Mouse (Mus musculus): ENCODE results near the gene Tomm22. TPM values are rescaled to one million over a fixed set of nuclear protein-coding genes. Genes with fewer than 3 reads are reported as not detected.
"Not testable (repeated sequence)": the region's sequence is repeated elsewhere in the genome, so short reads cannot be mapped to it uniquely, and the experiment has no call there.

Gene Tomm22
- total RNA-seq (2021), result 10 to 100 TPM; 90.7 to 100.0 TPM

DNA sequence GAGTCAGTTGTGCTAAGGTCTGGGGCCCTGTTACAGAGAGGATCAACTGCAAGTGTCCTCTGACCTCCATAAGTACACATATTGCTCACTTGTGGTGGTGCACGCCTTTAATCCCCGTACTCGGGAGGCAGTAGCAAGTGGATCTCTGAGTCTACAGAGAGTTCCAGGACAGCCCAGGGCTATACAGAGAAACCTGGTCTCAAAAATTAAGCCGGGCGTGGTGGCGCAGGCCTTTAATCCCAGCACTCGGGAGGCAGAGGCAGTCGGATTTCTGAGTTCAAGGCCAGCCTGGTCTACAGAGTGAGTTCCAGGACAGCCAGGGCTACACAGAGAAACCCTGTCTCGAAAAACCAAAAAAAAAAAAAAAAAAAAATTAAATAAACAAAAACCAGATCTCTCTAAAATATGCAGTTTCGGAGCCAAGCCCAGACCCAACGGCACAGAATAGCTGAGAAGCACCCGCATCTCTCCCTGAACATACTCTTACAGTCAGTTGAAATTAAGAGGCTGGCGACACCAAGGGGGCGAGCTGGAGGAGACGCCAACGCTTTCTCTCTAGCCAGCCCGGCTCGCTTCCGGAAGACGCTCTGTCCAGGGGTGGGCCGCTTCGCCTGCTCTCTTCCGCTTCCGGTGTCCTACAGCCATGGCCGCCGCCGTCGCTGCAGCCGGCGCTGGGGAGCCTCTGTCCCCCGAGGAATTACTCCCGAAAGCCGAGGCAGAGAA is at the start of gene Tomm22:
Tomm22 (plus strand) TSS at position 613 of the 723 bp plus-strand sequence.
- intact Hi-C loops (cut with DNase I), result loop anchor here (2.0 kb wide), 1 partner anchor 16 kb away; the partner anchor contains the start of gene Josd1
- DNase-seq (ENCODE audit: low spot score in 2 of 2), result peak; percentile 87 to 91

- no peak for DNase-seq (ENCODE audit: low spot score in 2 of 2)
- intact Hi-C loops (cut with DNase I), result no loop called here
Measured at GRCm38 (mm10) chr15:79630471-79630870, 40.2 kb upstream of the Tomm22 start.

GRCm38 (mm10) chr15:79641135-79641817 is 29.4 kb upstream of the Tomm22 start:
- intact Hi-C loops (cut with DNase I), result no loop called here
- peak; percentile 28 to 54 for DNase-seq (ENCODE audit: low spot score in 2 of 2)

DNA sequence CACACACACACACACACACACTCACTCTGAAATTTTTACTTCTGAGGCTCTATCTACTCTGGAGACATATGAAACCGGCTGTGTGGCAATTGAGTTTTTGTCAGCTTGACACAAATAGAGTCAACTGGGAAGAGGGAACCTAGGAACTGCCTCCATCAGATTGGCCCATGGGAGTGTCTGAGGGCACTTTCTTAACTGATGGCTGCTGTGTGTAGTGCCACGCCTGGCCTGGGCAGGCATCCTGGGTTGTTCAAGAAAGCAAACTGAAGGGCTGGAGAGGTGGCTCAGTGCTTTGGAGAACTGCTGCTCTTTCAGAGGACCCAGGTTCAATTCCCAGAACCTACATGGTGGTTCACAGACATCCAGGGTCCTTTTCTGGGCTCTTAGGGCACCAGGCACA is 25.2 kb upstream of the Tomm22 start:
- intact Hi-C loops (cut with DNase I), result no loop called here
- DNase-seq (ENCODE audit: low spot score in 2 of 2), result no peak

DNA sequence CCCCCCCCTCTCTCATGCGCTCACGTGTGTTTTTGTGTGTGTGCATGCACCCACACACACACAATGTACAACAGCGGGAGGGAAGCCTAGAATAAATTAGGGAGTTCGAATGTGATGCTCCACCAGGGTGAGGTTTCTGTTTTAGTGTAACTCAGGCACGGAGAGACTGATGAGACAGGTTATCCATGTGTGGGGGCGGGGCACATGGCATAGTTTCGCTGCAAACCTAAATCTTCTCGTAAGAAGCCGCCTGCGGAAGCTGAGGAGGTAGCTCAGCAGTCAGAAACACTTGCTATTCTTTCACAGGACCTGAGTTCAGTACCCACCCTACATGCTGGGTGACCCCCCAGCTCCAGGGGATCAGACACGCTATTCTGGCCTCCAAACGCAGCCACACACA is 22.5 kb upstream of the Tomm22 start:
- intact Hi-C loops (cut with DNase I), result no loop called here
- peak in 1 of 2 experiments; percentile 35 for DNase-seq (ENCODE audit: low spot score in 2 of 2)

DNA sequence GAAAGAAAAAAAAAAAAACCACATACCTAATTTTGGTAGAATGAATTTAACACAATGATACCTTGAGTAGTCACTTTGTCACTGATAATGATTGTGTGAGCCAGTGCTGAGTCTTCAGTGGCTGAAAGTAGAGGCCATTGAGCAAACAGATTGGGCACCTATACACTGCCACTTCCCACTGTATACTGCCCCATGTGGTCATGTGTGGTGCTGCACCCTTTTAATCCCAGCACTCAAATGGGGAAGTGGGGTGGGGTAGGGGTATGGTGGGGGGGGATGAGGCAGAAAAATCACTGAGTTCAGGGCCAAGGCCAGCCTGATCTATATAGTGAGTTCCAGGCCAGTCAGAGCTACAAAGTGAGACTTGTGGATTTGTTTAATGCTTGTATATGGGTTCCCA is 20.1 kb upstream of the Tomm22 start:
- intact Hi-C loops (cut with DNase I), result loop anchor here (10.0 kb wide), 1 partner anchor 426 kb away; the partner anchor contains the start of genes Gm49486 and Pick1
- no peak for DNase-seq (ENCODE audit: low spot score in 2 of 2)

GRCm38 (mm10) chr15:79651481-79651880 is 19.2 kb upstream of the Tomm22 start:
- no peak for DNase-seq (ENCODE audit: low spot score in 2 of 2)
- intact Hi-C loops (cut with DNase I), result loop anchor here (10.0 kb wide), 1 partner anchor 427 kb away; the partner anchor contains the start of genes Gm49486 and Pick1

DNA sequence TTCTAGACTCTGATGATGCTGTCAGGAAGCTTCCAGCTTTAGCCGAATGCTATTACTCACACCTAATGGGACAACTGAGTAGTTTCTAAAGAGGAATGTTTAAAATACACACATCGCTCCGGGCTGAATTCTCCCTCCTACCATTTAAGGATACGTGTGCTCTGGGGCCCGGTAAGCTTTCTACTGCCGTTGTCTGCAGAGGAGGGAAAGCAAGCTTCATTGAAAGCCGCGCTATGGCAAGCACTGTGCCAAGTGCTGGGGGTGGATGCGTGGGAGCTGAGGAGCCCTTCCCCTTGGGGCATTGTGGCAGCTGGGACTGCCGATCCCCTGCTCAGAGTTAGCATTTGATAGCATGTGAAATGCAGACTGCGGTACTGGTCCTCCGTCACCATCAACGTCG is 14.2 kb upstream of the Tomm22 start:
- intact Hi-C loops (cut with DNase I), result loop anchor here (10.0 kb wide), 1 partner anchor 432 kb away; the partner anchor contains the start of genes Gm49486 and Pick1
- DNase-seq (ENCODE audit: low spot score in 2 of 2), result peak; percentile 48 to 62

DNA sequence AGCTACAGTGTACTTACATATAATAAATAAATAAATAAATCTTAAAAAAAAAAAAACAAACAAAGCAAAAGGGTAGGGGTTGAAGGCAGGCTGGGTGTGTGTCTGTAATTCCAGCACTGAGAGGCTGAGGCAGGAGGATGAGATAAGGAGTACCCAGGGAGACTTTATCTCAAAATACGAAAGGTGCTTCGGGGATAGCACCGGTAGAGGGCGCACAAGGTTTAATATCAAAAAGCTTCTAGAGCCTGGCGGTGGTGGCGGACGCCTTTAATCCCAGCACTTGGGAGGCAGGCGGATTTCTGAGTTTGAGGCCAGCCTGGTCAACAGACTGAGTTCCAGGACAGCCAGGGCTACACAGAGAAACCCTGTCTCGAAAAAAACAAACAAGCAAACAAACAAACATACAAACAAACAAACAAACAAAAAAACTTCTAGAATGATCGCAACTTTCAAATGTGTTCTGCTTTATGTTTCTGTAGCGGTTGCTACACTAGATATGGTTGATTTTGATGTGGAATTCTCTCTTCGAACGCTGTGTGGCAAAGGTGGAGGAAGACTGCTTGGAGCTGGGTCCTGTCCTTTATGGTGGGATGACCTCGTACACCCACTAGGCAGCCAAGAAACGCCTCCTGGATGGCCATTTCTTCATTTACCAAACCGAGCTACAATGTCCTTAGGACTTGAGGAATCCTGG is 12.7 kb upstream of the Tomm22 start:
- intact Hi-C loops (cut with DNase I), result loop anchor here (10.0 kb wide), 1 partner anchor 433 kb away; the partner anchor contains the start of genes Gm49486 and Pick1
- DNase-seq (ENCODE audit: low spot score in 2 of 2), result peak; percentile 78 to 83

DNA sequence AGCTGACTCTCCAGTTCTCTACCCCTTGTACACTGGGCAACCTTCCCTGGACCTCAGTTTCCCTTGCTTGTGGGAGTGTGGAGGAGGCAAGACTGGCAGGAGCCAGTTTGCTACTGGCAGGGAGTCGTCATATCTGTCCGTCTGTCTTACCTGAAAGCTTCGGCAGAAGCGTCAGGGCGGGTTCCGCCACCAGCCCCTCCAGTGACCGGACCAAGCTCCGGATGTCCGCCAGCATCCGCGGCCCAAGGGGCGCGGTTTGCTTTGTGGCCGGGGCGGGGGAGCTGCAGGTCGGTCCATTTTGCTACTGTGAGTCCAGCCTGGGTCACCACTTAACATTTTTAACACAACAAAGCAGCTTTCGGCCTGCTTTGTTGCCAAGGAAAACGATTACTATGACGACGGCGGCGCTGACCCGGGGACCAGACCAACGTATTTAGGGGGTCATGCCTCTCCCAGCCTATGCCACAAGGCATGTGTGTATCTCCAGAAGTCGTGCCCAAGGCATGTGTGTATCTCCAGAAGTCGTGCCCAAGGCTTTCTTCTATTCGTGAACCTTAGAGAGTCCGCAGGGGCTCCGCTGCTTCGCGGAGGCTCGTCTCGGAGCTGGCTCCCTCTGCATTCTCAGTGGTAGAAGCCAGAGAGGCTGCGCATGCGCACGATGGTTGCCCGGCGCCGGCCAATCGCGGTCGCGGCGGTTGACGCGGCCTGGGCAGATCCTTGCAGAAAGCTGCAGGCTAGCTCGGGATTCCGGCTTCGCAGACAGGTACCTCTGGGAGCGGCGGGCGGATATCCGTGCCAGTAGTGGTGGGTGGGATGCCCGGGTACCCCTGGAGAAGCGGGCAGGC is 11.9 kb upstream of the Tomm22 start, which contains the start of the genes Fam227a and Cby1:
Fam227a (minus strand) TSS at position 426 of the 845 bp plus-strand sequence.
Cby1 (plus strand) TSS at position 669 of the 845 bp plus-strand sequence.
- intact Hi-C loops (cut with DNase I), result loop anchor here (10.0 kb wide), 1 partner anchor 434 kb away; the partner anchor contains the start of genes Gm49486 and Pick1
- DNase-seq (ENCODE audit: low spot score in 2 of 2), result peak; percentile 97 to 98

DNA sequence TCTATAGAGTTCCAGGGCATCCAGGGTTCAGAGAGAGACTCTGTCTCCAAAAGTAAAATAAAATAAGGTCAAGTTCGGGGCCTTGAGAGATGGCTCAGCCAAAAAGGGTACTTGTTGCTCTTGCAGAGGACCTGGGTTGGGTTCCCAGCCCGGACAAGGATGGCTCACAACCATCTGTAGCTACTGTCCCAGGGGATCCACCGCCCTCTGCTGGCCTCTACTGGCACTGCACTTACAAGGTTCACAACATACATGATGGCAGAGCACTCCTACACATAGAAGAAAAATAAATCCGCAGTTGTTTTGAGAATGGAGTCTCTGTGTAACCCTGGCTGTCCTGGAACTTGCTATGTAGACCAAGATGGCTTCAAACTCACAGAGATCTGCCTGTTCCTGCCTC is 8.8 kb upstream of the Tomm22 start:
- DNase-seq (ENCODE audit: low spot score in 2 of 2), result no peak
- intact Hi-C loops (cut with DNase I), result no loop called here

- peak in 1 of 2 experiments; percentile 32 for DNase-seq (ENCODE audit: low spot score in 2 of 2)
- intact Hi-C loops (cut with DNase I), result no loop called here
Measured at GRCm38 (mm10) chr15:79664666-79665065, 6.0 kb upstream of the Tomm22 start.

DNA sequence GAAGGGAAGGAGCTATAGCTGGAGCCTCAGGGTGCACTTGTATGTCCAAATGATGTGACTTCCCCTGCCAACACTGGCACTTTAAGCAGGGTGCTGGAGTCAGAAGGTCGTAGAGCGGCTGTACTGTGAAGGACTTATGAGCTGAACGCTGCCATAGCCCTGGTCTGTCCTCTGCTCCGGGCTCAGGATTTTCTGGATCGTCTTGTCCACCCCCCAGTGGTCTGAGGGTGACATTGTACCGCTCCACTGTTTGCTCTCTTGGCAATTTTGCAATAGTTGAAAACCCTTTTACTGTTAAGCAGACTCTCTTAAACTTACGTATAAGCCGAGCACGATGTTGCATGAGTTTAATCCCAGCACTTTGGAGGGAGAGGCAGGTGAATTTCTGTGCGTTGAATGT is 1.5 kb upstream of the Tomm22 start:
- intact Hi-C loops (cut with DNase I), result no loop called here

DNA sequence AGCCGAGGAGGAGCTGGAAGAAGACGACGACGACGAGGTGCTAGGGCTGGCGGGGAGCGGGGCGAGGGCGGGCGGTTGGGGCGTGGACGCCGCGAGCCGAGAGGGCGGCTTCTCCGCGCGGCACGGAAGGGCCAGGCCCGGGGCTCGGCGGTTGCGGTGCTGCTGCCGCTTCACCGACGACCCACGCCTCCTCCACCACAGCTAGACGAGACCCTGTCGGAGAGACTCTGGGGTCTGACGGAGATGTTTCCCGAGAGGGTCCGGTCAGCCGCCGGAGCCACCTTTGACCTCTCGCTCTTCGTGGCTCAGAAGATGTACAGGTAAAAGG is 275 bp downstream of the Tomm22 start:
- DNase-seq (ENCODE audit: low spot score in 2 of 2), result no peak
- intact Hi-C loops (cut with DNase I), result loop anchor here (2.0 kb wide), 1 partner anchor 16 kb away; the partner anchor contains the start of gene Josd1

More for the DNA sequence above, 1.5 kb upstream of the Tomm22 start:
- no peak for DNase-seq (ENCODE audit: low spot score in 2 of 2)

DNA sequence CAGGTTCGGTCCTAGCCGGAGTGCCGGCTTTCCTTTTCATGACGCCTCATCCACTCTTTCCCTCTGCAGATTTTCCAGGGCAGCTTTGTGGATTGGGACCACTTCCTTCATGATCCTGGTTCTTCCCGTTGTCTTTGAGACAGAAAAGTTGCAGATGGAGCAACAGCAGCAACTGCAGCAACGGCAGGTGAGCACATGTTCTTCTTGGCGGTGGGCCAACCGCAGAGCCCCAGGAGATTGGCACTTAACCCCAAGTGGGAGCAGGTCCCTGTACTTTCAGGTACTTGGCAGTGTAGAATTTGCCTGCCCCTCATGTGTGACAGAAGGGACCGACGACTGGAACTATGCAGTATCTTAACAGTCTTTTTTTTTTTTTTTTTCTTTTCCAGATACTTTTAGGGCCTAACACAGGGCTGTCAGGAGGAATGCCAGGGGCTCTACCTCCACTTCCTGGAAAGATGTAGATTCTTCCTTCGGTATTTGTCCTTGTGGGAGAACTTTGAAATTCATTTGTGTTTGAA is 1.2 kb downstream of the Tomm22 start:
- intact Hi-C loops (cut with DNase I), result loop anchor here (2.0 kb wide), 1 partner anchor 15 kb away; the partner anchor contains the start of gene Josd1
- DNase-seq (ENCODE audit: low spot score in 2 of 2), result not testable (repeated sequence)

DNA sequence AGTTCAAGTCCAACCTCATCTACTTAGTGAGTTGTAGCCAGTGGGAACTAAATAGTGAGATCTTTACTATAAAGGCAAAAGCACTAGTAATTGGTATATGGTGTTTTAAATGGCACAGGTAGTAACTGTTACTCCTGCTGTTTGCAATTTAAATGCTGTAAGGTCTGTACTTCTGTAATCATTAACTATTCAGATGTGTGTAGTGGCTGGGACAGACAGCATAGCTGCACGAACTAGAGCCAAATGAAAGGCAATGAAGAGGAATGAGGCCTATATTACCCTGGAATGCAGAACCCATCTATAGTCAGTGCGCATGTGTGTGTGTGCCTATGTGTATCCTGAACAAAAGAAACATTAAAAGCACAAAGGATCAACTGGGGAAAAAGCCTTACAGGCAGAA is 7.3 kb downstream of the Tomm22 start:
- intact Hi-C loops (cut with DNase I), result no loop called here
- DNase-seq (ENCODE audit: low spot score in 2 of 2), result no peak

DNA sequence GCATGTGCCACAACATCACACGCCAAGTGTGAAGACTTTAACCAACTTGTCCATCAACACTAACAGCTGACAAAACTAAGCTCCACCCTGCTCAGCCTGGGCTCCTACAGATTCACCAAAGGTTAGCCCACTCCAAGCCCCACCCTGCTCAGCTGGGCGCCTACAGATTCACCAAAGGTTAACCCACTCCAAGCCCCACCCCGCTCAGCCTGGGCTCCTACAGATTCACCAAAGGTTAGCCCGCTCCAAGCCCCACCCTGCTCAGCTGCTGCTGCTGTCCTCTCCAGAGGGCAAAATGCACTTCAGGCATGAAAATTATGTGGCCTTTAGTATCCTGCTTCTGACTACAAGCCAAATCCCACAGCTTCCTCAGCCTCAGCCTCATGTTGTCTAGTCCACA is 11.3 kb downstream of the Tomm22 start:
- DNase-seq (ENCODE audit: low spot score in 2 of 2), result no peak
- intact Hi-C loops (cut with DNase I), result no loop called here

- intact Hi-C loops (cut with DNase I), result no loop called here
- no peak for DNase-seq (ENCODE audit: low spot score in 2 of 2)
Measured at GRCm38 (mm10) chr15:79683146-79683545, 12.5 kb downstream of the Tomm22 start.
